Mouse (Mus musculus) myocyte (in vitro differentiated cells): ENCODE measurements at regions not wholly inside any gene's neighbourhood (a gene's known extent, or its start where the extent isn't known, plus 50 kb on each side); places are given as distances from the start of the nearest gene placed in this dataset.

Experiments used
- MYOG ChIP-seq, 3 experiments: IDR thresholded peaks; one replicate each; pipeline ENCODE4 v1.6.1; 2011; ENCODE audit warnings: control low read depth in 2 of 3, low read depth in 2 of 3, mild to moderate bottlenecking in 2 of 3; ENCODE audit not compliant: insufficient read length in 2 of 3, control insufficient read depth in 1 of 3, insufficient read depth in 1 of 3
- POLR2A ChIP-seq: IDR thresholded peaks from one replicate; pipeline ENCODE4 v1.6.1; 2011; ENCODE audit warnings: low read depth, mild to moderate bottlenecking, control low read depth, moderate library complexity; ENCODE audit not compliant: insufficient read length
- POLR2AphosphoS2 ChIP-seq: IDR thresholded peaks from one replicate; pipeline ENCODE4 v1.6.1; 2011; ENCODE audit warnings: low read depth, control low read depth; ENCODE audit not compliant: insufficient read length
- TCF12 ChIP-seq: IDR thresholded peaks from one replicate; pipeline ENCODE4 v1.6.1; 2011; ENCODE audit warnings: mild to moderate bottlenecking, control low read depth; ENCODE audit not compliant: poor library complexity, insufficient read depth, severe bottlenecking
- USF1 ChIP-seq: IDR thresholded peaks from one replicate; pipeline ENCODE4 v1.6.1; 2011; ENCODE audit warnings: low read depth, mild to moderate bottlenecking, control low read depth, moderate library complexity

DNA sequence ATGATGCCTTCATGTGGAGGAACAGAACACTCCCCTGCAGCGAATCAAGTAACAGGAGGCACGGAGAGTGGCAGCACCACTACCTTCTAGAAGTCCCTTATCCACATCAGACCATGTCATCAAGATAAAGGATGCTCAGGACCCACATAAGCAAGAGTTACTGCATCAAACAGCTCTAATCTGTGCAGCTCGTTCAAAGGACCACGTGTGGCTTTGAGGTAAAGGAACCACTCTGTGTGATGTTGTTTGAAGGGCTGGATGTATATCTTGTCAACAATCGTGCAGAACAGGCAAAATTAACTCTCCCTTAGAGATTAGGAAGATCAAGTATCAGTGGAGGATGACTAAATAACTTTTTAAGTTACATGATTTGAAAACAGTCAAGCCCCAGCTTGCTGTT, 68.8 kb upstream of the Cd44 start:
- no peak for TF ChIP-seq USF1
- no peak for TF ChIP-seq POLR2A
- TF ChIP-seq MYOG (IDR thresholded peaks at IDR 0.05; ENCODE audit: control insufficient read depth in 1 of 3, insufficient read depth in 1 of 3, insufficient read length in 2 of 3, low read depth in 2 of 3) = no peak
- TF ChIP-seq TCF12 = no peak
- no peak for TF ChIP-seq POLR2AphosphoS2
